Mouse (Mus musculus) cortical plate, adult 2 months (tissue): ENCODE measurements at regions not wholly inside any gene's neighbourhood (a gene's known extent, or its start where the extent isn't known, plus 50 kb on each side); places are given as distances from the start of the nearest gene placed in this dataset.

ENCODE experiments used
- CTCF ChIP-seq: fragments of 200-500 bp; IDR thresholded peaks from 2 replicates; pipeline ENCODE4 v1.5.1; 2011; ENCODE audit warnings: mild to moderate bottlenecking, control low read depth, low read length; ENCODE audit not compliant: insufficient read depth; ENCODE audit errors: extremely low read depth
- POLR2A ChIP-seq: fragments of 200-500 bp; IDR thresholded peaks from 2 replicates; pipeline ENCODE4 v1.6.1; 2011; ENCODE audit warnings: mild to moderate bottlenecking, low read length, control low read depth; ENCODE audit not compliant: insufficient read depth; ENCODE audit errors: extremely low read depth

DNA sequence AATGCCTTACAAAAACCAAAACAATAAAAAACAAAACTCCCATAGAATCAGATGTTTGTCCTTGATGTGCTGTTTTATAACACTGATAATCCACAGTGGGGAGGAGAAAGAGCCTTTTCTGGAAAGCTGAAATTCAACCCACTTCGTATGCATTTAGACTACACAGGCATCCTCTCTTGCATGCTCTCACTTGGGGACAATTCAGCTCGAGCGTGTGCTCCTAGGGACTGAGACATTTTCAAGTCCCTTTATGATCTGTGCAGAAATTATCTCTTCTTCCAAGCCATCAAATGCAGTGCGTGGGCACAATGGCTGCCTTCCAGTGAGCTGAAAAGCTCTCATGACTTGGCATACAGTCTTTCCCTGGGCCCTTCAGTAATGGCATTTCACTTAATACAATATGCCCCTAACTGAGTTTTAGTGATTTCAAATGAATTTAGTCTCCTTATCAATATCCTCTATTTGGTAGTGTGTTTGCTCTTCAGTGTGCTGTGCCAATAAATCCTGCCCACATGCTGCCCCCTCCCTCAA is 977.1 kb downstream of the 5730522E02Rik start:
- TF ChIP-seq CTCF (no peak), POLR2A (no peak)
